Mouse (Mus musculus) CD4-positive helper T cell, adult 2 months (primary cell): ENCODE data around the gene Fermt3.

Source experiments
- DNase-seq: peaks from one replicate; pipeline ENCODE4 v3.0.0-alpha.2; 2012; ENCODE audit warnings: low read depth, missing footprints, low spot score

Gene Fermt3

DNA sequence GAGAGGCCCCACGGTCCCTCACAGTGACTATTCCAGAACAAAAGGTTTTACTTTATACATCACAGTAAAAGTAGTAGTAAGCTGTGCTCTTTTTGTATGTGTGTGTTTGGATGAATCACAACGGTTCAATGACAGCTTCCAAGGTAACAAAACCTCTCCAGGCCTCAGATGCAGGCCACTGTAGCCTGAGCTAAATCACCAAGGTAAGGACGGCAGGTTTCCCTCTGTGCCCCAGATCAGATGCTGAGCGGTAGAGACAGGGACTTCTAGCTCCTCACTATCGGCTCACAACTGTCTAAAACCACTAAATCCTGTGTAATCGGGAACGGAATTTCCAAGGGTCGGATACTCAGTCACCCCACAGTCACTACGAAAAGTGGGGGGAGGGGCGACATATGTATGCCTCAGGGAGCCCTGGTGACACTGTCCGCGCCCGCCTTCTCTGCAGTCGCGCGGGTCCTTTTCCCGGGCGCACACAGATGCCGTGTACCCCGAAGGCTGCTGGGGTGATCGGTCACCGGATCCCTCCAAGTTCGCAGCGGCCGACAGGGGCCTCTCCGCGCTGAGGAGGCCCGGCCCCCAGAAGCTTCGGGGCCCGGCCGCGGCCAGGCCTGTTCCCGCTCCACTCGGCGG is 19.9 kb upstream of the Fermt3 start:
- peak; percentile 82 for DNase-seq

DNA sequence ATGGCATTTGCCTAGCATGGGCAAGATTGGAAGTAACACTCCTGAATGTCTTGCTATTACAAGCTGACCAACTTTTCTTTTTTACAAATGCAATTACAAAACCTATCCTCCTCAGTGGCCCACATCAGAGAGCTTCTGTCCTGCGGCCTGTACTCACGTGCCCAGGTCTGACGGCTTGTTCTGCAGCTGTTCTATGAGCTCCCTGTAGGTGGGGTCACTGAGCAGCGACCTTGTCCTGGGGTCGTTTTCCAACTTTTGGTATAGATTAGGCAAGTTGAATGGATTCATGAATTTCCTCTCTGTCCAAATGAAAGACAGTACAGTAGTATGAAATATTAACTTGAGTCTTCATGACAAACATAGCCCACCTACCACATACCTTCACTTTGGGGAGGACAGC is 14.7 kb upstream of the Fermt3 start:
- DNase-seq: no peak

DNA sequence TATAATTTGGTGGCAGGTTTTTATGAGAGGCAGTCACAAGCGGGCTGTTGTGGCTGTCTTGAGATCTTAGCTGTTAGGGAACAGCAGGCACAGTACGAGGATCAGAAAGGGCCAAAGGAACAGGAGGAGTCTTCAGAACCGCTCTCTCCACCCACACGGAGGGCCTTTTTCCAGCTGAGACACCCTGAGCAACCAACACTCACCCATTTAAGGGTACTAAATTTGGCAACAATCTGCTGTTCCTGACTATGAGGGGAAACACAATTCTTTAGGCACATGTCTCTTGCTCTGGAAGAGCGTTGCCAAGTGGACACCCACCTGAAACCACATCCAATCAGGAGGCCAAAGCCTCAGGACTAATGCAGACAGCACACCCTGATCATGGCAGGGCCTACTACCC is 10.3 kb upstream of the Fermt3 start:
- DNase-seq: no peak

DNA sequence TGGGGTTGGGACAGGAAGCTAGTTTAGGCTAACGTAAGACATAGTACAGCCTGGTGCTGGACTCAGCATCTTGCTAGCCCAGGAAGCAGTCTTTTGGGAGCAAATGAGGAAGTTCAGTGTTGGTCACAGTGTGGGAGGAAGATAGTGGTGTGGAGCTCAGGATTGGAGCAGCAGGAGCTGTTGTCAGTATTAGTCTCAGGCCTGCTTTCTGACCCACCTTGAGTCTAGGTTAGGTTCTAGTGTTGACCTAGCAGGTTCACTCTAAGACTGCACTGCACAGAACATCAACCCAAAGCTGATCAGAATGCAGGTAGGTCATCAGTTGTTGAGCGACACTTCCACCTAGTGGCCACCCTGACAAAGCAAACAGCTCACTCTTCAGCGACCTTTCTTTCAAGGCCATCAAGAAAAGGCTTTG is 964 bp upstream of the Fermt3 start:
- peak; percentile 83 for DNase-seq

DNA sequence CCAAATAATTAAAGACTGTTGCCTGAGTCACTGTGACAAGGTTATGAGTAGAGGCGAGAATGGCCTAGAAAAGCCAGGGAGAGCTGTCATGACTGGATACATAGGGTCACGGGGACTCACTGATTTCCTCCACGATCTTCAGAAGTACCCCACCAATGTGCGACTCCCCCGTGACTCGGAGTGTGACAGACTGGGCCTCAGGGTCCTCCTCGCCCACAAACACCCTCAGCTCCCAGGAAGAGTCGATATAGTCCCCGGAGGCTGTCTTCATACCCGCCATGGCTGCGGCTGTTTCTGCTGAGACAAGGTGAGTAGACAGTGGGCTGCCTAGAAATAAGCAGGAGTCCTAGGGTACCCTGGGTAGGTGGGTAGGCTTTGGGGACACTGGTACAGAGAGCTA is 723 bp downstream of the Fermt3 start:
- DNase-seq: no peak

DNA sequence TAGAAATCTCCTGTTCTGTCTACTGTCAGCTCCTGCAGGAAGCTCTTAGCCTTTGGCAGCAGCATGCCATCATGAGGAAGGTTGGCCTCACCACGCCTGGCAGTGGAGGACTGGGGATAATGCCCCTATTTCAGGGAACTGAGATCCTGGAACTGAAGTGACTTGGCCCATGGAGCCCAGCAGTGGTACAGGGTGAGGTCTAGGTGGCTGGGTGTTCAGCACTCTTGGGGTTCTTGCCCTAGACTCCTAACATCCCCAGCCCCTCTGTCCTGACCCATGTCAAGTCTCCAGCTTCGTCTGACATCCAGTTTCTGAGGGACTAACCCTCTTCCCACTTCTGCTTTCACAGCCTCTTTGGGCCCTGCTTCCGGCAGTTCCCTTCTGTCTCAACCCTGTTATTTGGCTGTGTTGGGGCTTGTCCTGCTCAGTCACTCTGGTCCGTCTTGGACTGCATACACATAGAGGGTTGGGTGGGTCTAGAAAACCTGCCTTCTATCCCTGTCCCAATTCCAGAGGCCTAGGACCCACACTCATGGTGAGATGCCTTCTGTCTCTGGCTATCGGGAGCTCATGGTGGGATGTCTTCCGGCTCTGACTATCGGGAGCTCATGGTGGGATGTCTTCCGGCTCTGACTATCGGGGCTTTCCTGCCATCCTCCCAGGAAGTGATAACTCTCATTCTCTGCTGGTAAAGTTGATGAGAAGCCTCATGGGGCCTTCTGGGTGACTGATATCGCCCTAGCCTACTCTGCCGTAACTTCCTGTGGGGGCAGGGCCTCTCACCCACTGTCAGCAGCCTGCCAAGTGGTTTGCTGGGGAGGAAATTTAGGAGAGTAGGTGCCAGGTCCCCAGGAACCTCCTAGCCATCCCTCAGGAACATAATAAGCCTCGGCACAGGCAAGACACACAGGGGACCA is 1.5 kb downstream of the Fermt3 start:
- DNase-seq: peak; percentile 86

DNA sequence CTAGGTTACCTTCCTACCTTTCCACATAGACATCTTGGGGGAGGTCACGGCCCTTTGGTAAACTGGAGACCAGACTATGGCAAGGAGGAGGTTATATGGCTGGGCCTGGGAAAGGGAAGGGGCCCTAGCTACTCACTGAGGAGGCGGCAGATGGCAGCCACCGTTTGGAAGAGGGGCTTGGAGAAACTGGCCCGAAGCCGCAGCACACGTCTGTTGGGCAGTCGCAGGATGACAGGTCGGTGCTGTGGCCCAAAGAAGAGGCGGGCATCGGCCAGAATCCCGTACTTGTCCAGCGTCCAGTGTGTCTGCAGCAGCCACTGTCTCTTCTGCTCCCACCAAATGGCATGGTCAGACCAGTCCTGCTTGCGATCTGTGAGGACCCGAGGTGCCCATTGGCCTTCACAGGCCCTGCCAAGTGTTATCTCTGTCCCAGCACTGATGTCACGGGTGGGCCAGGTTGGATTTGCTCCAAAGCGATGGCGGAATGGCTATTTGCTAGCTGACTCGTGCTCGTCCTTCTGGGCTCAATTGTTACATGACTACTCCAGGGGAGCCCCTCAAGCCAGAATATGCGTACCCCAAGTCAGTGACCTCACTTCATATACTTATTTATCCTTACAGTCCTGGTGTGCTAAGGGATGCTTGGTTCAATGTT is 4.7 kb downstream of the Fermt3 start:
- no peak for DNase-seq

DNA sequence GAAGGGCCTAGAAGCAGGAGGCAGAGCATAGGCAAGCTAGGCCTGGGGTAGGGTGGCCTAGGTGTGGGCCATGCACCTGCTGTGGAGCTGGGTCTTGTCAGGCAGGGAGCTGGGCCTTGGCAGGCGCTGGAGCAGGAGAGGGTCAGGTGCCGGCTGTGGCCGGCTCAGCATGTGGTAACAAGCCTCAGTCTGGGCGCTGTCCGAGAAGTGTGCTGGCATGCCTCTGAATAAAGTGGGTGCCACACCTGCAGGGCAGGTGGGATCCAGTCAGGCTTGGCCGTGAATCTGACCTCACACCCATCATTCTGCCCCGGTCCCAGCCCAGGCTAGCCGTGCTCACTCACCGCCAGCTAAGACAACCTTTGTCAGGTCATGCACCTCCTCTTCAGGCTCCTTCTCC is 5.3 kb downstream of the Fermt3 start:
- DNase-seq: no peak

DNA sequence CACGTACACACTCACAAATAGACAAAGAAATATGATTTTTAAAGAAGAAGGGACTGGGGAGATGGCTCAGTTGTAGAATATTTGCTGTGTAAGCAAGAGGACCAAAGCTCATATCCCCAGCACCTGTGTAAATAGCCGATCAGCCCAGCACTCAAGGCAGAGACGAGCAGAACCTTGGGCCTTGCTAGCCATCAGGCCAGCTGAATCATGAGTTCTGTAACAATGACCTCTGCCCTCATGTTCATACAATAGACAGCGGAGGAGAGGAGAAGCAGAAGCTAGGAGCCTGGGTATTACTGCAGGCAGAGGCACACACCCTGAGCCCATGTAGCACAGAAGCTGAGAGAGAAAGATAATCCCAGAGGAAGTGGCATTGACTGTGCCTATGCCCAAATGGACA is 6.8 kb downstream of the Fermt3 start:
- no peak for DNase-seq

DNA sequence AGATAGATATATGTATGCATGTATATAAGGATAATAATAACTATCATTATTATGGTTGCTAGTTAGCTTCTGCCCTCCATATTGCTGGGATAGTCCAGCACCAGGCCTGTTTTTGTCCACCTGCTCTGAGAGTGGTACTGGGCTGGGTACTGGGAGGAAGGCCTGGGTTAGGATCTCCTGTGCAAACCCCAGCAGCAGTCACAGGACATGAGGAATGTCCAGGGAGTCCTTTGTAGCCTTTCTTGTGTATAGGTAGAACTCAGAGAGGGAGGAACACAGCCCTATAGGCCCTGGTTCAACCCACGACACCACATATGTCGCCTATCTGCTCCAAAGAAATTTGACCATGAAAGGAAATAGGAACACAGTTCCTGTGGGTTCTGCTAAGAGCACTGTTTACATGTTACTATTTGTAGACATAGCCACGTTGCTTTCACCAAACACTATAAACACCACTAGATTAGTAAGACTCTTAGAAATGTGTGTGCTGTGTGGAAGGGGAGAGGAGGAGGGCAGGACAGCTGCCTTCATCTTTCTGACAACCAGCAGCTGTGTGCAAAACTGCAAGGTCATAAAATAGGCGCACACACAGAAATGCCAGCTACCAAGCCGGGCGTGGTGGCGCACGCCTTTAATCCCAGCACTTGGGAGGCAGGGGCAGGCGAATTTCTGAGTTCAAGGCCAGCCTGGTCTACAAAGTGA is 12.2 kb downstream of the Fermt3 start:
- no peak for DNase-seq

DNA sequence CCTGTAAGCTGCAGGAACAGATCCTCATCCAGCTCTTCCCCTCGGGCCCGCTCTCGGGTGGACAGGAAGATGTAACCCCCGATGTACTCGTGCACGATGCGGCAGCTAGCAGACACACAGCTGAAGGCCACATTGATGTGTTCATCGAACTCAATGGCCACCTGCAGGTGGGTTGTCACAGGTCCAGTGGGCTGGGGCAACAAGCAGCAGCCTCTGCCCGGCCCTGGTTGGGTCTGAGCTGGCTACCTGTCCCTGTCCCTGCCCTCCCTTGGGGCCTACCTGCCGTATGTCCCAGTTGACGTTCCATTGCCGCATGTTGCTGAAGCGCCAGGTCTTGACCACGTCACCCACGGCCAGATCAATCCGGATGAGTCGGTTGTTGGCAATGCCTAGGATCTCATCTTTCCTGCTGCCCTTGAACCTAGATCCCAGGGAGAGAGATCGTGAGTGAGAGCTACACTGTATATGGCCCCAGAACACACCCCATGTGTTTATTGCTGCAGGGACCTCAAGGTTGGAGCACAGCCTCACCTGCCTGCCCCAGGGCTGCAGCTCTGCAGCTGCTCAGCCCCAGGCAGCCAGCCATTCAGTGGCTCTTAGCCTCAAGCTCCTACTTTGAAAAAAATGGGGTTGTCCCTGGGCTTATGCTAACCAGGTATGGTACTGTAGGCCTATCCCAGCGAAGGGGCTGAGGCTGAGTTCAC is 19.8 kb downstream of the Fermt3 start:
- DNase-seq: no peak

DNA sequence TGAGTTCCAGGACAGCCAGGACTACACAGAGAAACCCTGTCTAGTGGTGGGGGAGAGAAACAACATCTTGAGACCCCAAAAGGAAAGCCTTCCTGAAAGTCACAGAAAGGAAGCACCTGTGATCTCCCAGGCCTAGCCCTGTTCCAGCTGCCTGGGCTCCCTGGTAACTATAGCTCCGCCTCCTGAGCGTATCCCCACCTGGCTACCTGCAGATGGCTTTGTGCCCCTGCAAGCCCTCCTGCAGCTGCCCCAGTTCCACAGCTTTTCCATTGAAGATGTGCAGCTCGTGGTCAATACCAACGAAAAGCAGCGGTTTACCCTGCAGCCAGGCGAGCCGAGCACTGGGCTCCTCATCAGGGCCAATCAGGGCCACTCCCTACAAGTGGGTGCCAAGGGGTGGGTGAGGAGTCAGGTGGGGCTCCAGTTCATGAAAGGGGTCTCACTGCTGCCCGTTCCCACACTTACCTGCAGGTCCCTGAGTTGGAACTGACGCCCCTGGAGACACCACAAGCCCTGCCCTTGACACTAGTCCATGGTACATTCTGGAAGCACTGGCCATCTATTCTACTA is 21.5 kb downstream of the Fermt3 start:
- no peak for DNase-seq

DNA sequence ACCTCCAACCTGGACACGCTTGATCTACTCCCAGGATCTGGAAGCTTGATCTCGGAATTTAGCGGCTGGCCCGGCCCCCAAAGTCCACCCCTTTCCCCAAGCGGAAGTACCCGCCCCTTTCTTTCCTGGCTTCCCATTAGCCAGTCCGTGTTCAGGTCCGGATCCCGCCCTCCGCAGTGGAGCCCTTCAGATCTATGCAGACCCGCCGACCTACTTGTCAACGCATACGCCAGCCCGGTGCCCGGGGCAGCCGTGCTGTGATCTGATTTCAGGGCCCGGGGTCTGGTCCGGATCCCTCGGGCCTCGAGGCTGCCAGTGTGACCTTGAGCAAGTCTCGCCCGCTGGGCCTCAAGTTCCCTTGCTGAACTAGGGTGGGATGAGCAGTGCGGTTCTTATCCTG is 23.3 kb downstream of the Fermt3 start, which contains the start of the genes Nudt22 and Trpt1:
TSS of gene Nudt22 (minus strand) at position 112 of the 400 bp plus-strand sequence.
TSS of gene Trpt1 (plus strand) at position 126 of the 400 bp plus-strand sequence.
- DNase-seq: peak; percentile 81

DNA sequence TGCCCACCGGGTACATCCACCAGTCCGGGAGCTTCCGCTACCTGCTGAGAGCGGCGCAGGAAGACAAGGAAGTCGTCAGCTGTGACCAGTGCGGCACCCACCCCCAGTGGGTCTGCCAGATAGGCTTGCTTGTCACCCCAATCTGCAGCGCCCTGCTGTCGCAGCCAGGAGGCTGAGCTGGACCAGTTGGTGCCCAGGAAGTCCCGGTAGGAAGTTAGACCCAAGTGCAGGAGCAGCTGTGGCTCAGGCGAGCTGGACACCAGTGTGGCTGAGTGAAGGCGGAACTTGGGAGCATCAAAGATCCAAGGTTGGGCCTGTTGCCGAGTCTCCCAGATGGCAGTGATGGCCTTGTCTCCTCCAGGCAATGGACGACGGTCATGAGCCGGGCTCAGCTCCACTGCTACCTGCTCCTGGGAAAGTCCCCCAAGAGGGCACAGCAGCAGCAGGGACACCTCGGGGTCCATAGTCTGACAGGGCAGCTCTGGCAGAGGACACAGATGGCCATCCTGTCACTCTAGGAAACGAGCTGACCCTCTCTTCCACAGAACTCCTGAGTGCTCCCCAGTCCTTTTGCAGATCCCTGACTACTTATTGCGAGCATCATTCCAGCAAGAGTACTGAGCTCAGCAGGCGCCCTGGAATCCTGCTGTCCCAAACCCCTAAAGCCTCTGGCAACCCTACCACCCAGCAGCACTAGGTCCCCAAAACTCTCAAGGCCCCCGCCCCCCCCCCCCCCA is 23.8 kb downstream of the Fermt3 start:
- peak; percentile 38 for DNase-seq

DNA sequence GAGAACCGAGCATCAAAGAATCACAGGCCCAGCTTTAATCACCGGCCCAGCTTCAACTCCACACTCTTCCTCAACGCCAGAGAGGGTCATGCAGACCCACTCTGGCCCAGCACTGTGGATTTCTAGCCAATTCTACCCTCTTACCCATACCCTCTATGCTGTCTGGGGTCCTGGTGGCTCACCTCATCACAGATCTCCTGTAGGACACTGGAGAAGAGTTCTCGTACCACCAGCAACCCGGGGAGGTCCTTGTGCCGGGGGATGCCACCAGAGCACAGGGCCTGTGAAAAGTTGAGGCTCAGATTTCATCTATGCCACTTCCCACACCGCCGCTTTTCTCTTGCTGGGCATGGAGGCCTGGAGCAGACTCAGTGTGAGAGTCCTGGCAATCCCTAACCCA is 24.8 kb downstream of the Fermt3 start:
- DNase-seq: no peak

DNA sequence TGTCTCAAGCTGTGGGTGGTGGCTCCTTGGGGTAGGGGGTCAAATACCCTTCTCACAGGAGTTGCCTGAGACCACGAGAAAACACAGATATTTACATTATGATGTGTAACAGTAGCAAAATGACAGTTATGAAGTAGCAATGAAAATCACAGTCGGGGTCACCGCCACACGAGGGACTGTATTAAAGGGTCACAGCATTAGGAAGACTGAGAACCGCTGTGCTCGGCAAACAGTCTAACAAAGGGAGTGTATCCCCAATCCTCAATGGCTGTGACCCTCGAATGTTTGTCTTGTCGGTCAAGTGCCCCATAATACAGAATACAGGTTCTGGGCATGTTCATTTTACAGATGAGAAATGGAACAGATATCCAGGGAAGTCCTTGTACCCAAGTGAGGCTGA is 25.3 kb downstream of the Fermt3 start:
- no peak for DNase-seq

DNA sequence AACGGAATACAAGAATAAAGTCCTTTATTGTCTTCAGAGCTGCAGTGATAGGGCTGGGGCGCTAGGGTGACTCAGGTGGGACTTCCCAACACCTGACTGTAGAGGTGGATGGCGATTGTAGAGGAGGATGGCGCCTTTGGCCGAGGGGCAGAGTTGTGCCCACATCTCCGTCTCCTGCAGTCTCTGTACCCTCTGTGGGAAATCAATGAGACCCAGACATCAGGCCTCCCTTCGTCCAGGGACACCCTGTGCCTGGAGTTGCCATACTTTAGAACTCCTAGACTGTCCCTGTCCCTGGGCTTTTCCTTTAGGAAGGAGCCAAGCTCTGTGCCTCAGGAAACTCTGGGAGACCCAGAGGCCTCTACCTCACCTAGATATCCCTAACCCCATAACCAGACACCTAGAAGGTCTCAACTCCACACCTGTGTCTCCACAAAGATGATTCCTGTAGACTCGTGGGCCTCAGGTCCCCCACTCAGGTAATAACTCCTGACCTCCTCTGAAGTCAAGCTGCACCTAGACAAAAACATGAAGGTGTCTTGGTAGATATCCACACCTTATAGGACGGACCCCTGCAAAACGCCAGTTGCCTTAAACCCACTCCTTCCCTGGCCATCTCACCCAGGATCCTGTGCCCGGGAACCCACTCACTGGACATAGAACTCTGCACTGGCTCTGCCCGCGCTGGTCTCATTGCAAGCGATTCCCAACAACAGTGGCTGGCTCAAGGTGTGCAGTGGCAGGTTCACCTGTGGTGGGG is 26.1 kb downstream of the Fermt3 start:
- DNase-seq: no peak

DNA sequence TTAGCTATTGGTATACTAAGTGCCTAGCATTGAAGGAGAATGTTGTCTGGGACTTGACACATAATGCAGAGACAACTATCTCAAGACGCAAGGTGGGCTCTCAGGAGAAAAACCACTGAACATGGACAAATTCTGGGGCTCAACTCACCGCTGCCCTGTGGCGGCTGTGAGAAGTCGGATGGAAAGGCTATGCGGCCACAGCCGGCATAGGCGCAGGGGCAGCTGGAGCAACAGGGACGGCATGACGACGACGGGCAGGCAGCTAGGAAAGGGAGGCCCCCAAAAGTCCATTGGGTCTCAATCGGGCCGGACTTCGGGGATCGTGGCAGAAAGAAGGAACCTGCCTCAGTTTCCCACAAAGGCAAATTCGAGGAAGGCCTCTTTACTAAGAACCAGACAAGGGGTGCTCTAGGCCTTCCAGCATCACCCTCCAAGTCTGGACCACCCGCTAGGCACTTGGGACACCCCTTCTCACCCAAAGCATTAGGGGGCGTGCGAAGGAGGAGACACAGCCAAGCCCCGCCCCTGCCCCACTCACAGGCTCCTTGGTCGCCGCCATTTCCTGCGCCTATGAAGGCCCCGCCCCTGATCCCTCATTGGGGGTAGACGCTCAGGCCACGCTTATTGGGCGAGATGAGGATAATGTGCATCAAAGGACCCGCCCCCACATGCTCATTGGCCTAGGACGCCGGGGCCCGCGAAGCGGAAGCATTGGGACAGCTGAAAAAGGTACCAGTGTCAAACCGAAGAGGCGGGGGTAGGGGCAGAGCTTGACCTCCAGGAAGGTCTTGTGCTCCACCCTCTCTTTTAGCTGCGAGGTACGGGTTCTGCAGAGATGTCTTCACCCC is 27.0 kb downstream of the Fermt3 start, which contains the start of gene Dnajc4:
TSS of gene Dnajc4 (minus strand) at position 562 of the 848 bp plus-strand sequence.
- DNase-seq: peak; percentile 98
